Mouse (Mus musculus) thymus, adult 2 months (tissue): ENCODE measurements around the gene Rnf113a2. TPM values are rescaled to one million over a fixed set of nuclear protein-coding genes. Genes with fewer than 3 reads are reported as not detected.

ENCODE experiments used
- DNase-seq: peaks from one replicate; pipeline ENCODE4 v3.0.0; 2021
- H3K27ac ChIP-seq: fragments of 200-500 bp; 2 replicates; pipeline ENCODE4 v1.5.1; 2012; ENCODE audit warnings: low read length, control low read depth; ENCODE audit not compliant: control insufficient read depth, insufficient read depth
- H3K27me3 ChIP-seq: fragments of 200-500 bp; 2 replicates; pipeline ENCODE4 v1.6.1; 2012; ENCODE audit warnings: mild to moderate bottlenecking, low read length, moderate library complexity, mixed read lengths; ENCODE audit not compliant: control insufficient read depth, insufficient read depth
- H3K36me3 ChIP-seq: fragments of 200-500 bp; 2 replicates; pipeline ENCODE4 v1.6.1; 2012; ENCODE audit warnings: mild to moderate bottlenecking, low read length, moderate library complexity; ENCODE audit not compliant: control insufficient read depth, insufficient read depth
- H3K4me1 ChIP-seq: fragments of 200-500 bp; replicated peaks from 2 replicates; pipeline ENCODE4 v1.6.1; 2012; ENCODE audit warnings: low read length; ENCODE audit not compliant: control insufficient read depth, insufficient read depth
- H3K4me3 ChIP-seq: fragments of 200-500 bp; 2 replicates; pipeline ENCODE4 v1.5.1; 2012; ENCODE audit warnings: mild to moderate bottlenecking, low read length, control low read depth, moderate library complexity; ENCODE audit not compliant: control insufficient read depth, insufficient read depth
- CTCF ChIP-seq: fragments of 200-500 bp; IDR thresholded peaks from 2 replicates; pipeline ENCODE4 v1.5.1; 2012; ENCODE audit warnings: mild to moderate bottlenecking, control low read depth, low read length, moderate library complexity, borderline replicate concordance; ENCODE audit not compliant: control insufficient read depth, poor library complexity, insufficient read depth; ENCODE audit errors: extremely low read depth
- POLR2A ChIP-seq: fragments of 200-500 bp; IDR thresholded peaks from 2 replicates; pipeline ENCODE4 v1.6.1; 2012; ENCODE audit warnings: mild to moderate bottlenecking, low read length, control low read depth, moderate library complexity; ENCODE audit not compliant: control insufficient read depth, poor library complexity, insufficient read depth; ENCODE audit errors: extremely low read depth
- WGBS: fragments of 180-500 bp; shearing (Covaris S2); methylation state at CpG from one replicate; pipeline ENCODE4 v1.1.7; 2018; 5-methylcytosine and 5-hydroxymethylcytosine counted together
- polyA plus RNA-seq: library from polyadenylated mRNA; depleted of rRNA; stranded (reverse); fragments of >200 nt; gene quantifications from 2 replicates; pipeline ENCODE4 v1.2.3, GENCODE M21; 2012

The Rnf113a2 gene
- polyA plus RNA-seq, 1 experiment, result 7.6 TPM

- Histone ChIP-seq H3K36me3 (peaks cover 47% of the 10 kb centered on the region), H3K4me3 (no peak overlapping the region), H3K27me3 (no peaks in the 10 kb centered on the region), H3K4me1 (peaks cover 11% of the 10 kb centered on the region), H3K27ac (no peak overlapping the region)
- no peak for DNase-seq
- WGBS, result 94% methylated on average over 8 of the region's 8 CpGs
- TF ChIP-seq CTCF (no peak), POLR2A (no peak)
Measured at GRCm38 (mm10) chr12:84388097-84388496, 28.9 kb upstream of the Rnf113a2 start.

GRCm38 (mm10) chr12:84388774-84389400, 28.1 kb upstream of the Rnf113a2 start:
- Histone ChIP-seq H3K27me3 (no peaks in the 10 kb centered on the region), H3K36me3 (peaks cover 50% of the 10 kb centered on the region), H3K4me3 (no peak overlapping the region), H3K27ac (peak overlapping the region; percentile 17), H3K4me1 (peaks cover 11% of the 10 kb centered on the region)
- WGBS, result 27% methylated on average over 14 of the region's 14 CpGs
- no peak for DNase-seq
- TF ChIP-seq CTCF (no peak), POLR2A (no peak)

- Histone ChIP-seq H3K4me1 (peaks cover 11% of the 10 kb centered on the region), H3K36me3 (peaks cover 44% of the 10 kb centered on the region), H3K4me3 (no peak overlapping the region), H3K27ac (no peak overlapping the region), H3K27me3 (no peaks in the 10 kb centered on the region)
- 95% methylated on average over 6 of the region's 6 CpGs for WGBS
- DNase-seq, result no peak
- TF ChIP-seq CTCF, result no peak
- no peak for TF ChIP-seq POLR2A
Measured at GRCm38 (mm10) chr12:84390336-84390735, 26.7 kb upstream of the Rnf113a2 start.

GRCm38 (mm10) chr12:84392681-84393080, 24.3 kb upstream of the Rnf113a2 start:
- peaks cover 39% of the 10 kb centered on the region for H3K36me3 ChIP-seq
- no peak for DNase-seq
- WGBS, result 97% methylated on average over 4 of the region's 4 CpGs
- no peak overlapping the region for H3K4me3 ChIP-seq
- TF ChIP-seq POLR2A, result no peak
- no peak for TF ChIP-seq CTCF
- H3K27me3 ChIP-seq, result no peaks in the 10 kb centered on the region
- H3K27ac ChIP-seq, result no peak overlapping the region
- peaks cover 11% of the 10 kb centered on the region for H3K4me1 ChIP-seq

- no peak for DNase-seq
- 98% methylated on average over 5 of the region's 5 CpGs for WGBS
- Histone ChIP-seq H3K36me3 (peaks cover 39% of the 10 kb centered on the region), H3K27me3 (no peaks in the 10 kb centered on the region), H3K4me1 (peaks cover 5% of the 10 kb centered on the region), H3K27ac (no peak overlapping the region), H3K4me3 (no peak overlapping the region)
- TF ChIP-seq POLR2A (no peak), CTCF (no peak)
Measured at GRCm38 (mm10) chr12:84393847-84394246, 23.1 kb upstream of the Rnf113a2 start.

GRCm38 (mm10) chr12:84396947-84397679, 19.9 kb upstream of the Rnf113a2 start:
- 93% methylated on average over 14 of the region's 14 CpGs for WGBS
- peaks cover 35% of the 10 kb centered on the region for H3K36me3 ChIP-seq
- no peaks in the 10 kb centered on the region for H3K4me1 ChIP-seq
- no peak for DNase-seq
- no peak overlapping the region for H3K27ac ChIP-seq
- H3K4me3 ChIP-seq, result no peak overlapping the region
- no peak for TF ChIP-seq POLR2A
- TF ChIP-seq CTCF, result no peak
- H3K27me3 ChIP-seq, result no peaks in the 10 kb centered on the region
